Mouse (Mus musculus) limb, embryonic 14.5 days (tissue): ENCODE results near the gene Medag. TPM values are rescaled to one million over a fixed set of nuclear protein-coding genes. Genes with fewer than 3 reads are reported as not detected.

Source experiments
- ATAC-seq: fragments of 200-750 bp; cut with Nextera tagmentation; 2 replicates; pipeline ENCODE4 v1.8.0; 2017; ENCODE audit warnings: low read depth, moderate number of reproducible peaks, moderate TSS enrichment; ENCODE audit not compliant: low FRiP score
- DNase-seq: peaks from one replicate; pipeline ENCODE4 v3.0.0-alpha.2; 2015; ENCODE audit warnings: low spot score
- H3K27ac ChIP-seq: fragments of 300-500 bp; sonication (generic); replicated peaks from 2 replicates; pipeline ENCODE4 v1.5.1; 2014; ENCODE audit warnings: low read depth, mild to moderate bottlenecking, low read length, moderate library complexity, mixed read lengths
- H3K27me3 ChIP-seq: fragments of 300-500 bp; sonication (generic); 2 replicates; pipeline ENCODE4 v1.6.1; 2014; ENCODE audit warnings: low read length, mixed read lengths; ENCODE audit not compliant: control insufficient read depth, insufficient read depth
- H3K36me3 ChIP-seq: fragments of 300-500 bp; sonication (generic); 2 replicates; pipeline ENCODE4 v1.6.1; 2014; ENCODE audit warnings: mild to moderate bottlenecking, low read length, moderate library complexity, mixed read lengths; ENCODE audit not compliant: control insufficient read depth, insufficient read depth
- H3K4me1 ChIP-seq: fragments of 300-500 bp; sonication (generic); 2 replicates; pipeline ENCODE4 v1.6.1; 2014; ENCODE audit warnings: antibody characterized with exemption, low read length, mixed read lengths; ENCODE audit not compliant: control insufficient read depth, insufficient read depth
- H3K4me2 ChIP-seq: fragments of 300-500 bp; sonication (generic); replicated peaks from 2 replicates; pipeline ENCODE4 v1.6.1; 2014; ENCODE audit warnings: low read depth, mild to moderate bottlenecking, low read length, moderate library complexity; ENCODE audit not compliant: severe bottlenecking
- H3K4me3 ChIP-seq: fragments of 300-500 bp; sonication (generic); replicated peaks from 2 replicates; pipeline ENCODE4 v1.5.1; 2014; ENCODE audit warnings: low read length
- H3K9ac ChIP-seq: fragments of 300-500 bp; sonication (generic); 2 replicates; pipeline ENCODE4 v1.6.1; 2014; ENCODE audit warnings: mild to moderate bottlenecking, low read depth, low read length, moderate library complexity; ENCODE audit not compliant: severe bottlenecking
- H3K9me3 ChIP-seq: fragments of 300-500 bp; sonication (generic); 2 replicates; pipeline ENCODE4 v1.6.1; 2016; ENCODE audit warnings: low read length; ENCODE audit not compliant: control insufficient read depth
- POLR2A ChIP-seq: fragments of 200-500 bp; IDR thresholded peaks from 2 replicates; pipeline ENCODE4 v1.8.0; 2012; ENCODE audit warnings: inconsistent platforms, mild to moderate bottlenecking, moderate library complexity, borderline replicate concordance; ENCODE audit not compliant: insufficient read depth, insufficient read length; ENCODE audit errors: extremely low read depth
- WGBS: fragments of 180-500 bp; shearing (Covaris S2); extraction: QIAGEN DNeasy Blood & Tissue Kit; methylation state at CpG from one replicate; pipeline ENCODE4 v1.1.7; 2014; 5-methylcytosine and 5-hydroxymethylcytosine counted together
- polyA plus RNA-seq, 2 experiments: library from polyadenylated mRNA; depleted of rRNA in 1 of 2; stranded (reverse) in 1 of 2; unstranded in 1 of 2; fragments of >200 nt; fragmentation: Nextera tagmentation in 1 of 2; extraction: Ambion mirVana in 1 of 2; gene quantifications; 2 replicates each; pipeline versions ENCODE4 v1.2.1 to v1.2.3; 2012 to 2014

The Medag gene
- polyA plus RNA-seq, 2 experiments = 2.6 to 3.8 TPM

DNA sequence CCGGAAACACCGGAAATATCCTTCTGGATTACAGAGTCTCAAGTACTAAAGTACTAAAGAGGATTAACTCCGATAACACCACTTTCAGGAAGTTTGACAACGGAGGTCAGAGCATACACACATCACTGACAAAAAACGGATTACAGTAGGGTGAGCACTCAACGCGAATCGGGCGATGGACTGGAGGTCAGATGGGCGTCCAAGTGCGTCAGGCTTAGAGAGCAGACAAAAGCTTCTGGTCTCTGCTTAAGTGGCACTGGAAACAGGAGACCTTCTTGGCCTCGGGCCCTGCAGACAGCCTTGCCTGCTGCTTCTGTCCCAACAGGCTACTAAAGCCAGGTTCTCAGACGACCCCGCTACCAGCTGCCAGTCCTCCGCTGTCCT is 30.7 kb downstream of the Medag start:
- no peak overlapping the region for H3K4me2 ChIP-seq
- WGBS = 66% methylated on average over 15 of the region's 15 CpGs
- ATAC-seq (no peak), DNase-seq (no peak)
- H3K27ac ChIP-seq = no peak overlapping the region
- no peak overlapping the region for H3K9ac ChIP-seq
- TF ChIP-seq POLR2A = no peak
- no peak overlapping the region for H3K4me3 ChIP-seq
- H3K9me3 ChIP-seq = no peaks in the 10 kb centered on the region
- H3K4me1 ChIP-seq = peaks cover 24% of the 10 kb centered on the region
- no peaks in the 10 kb centered on the region for H3K36me3 ChIP-seq
- no peaks in the 10 kb centered on the region for H3K27me3 ChIP-seq

DNA sequence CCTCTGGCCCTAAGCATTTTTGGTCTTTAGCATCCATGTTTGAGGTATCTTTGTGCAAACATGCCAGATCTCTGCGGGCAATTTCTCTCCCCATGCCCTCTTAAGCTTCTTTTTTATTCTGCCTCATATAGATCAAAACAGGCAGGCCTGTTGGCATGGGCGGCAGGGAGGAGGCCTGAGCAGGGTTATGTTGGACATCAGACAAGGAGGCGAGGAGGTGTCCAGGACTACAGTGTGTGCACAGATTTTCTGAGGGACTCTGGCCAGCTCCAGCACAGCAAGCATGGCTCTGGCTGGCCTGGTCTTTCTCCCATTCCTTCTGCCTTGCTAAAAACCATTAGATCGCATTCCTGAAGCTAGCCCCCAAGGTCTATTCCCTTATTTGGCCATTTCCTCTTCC is 32.9 kb downstream of the Medag start:
- H3K27ac ChIP-seq = no peak overlapping the region
- peaks cover 4% of the 10 kb centered on the region; the same call in 1 of the 2 replicates for H3K9me3 ChIP-seq
- whole genome bisulfite sequencing = 56% methylated on average over 4 of the region's 4 CpGs
- no peaks in the 10 kb centered on the region for H3K36me3 ChIP-seq
- H3K4me2 ChIP-seq = no peak overlapping the region
- no peak overlapping the region for H3K9ac ChIP-seq
- H3K4me3 ChIP-seq = no peak overlapping the region
- no peaks in the 10 kb centered on the region for H3K27me3 ChIP-seq
- DNase-seq (no peak), ATAC-seq (no peak)
- peaks cover 22% of the 10 kb centered on the region for H3K4me1 ChIP-seq
- TF ChIP-seq POLR2A = no peak

DNA sequence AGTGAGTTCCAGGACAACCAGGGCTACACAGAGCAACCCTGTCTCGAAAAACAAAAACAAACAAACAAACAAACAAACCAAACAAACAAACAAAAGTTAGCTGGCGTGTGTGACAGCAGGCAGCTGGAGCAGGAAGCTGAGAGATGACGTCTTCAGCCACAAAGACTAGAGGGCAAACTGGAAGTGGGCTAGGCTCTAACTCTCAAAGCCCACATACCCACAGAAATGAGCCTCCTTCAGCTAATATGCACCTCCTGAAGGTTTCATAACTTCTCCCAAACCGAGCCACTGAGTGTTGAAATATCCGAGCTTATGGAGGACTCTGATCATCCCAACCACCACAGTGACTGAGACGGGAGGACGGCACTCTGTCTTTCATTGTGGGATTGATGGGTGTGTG is 34.9 kb downstream of the Medag start:
- H3K9ac ChIP-seq = no peak overlapping the region
- ATAC-seq = no peak
- 87% methylated on average over 7 of the region's 7 CpGs for WGBS
- no peaks in the 10 kb centered on the region for H3K36me3 ChIP-seq
- peaks cover 8% of the 10 kb centered on the region; the same call in 1 of the 2 replicates for H3K4me1 ChIP-seq
- peaks cover 4% of the 10 kb centered on the region; the same call in 1 of the 2 replicates for H3K9me3 ChIP-seq
- H3K4me3 ChIP-seq = no peak overlapping the region
- no peaks in the 10 kb centered on the region for H3K27me3 ChIP-seq
- no peak overlapping the region for H3K27ac ChIP-seq
- TF ChIP-seq POLR2A = no peak
- no peak overlapping the region for H3K4me2 ChIP-seq
- no peak for DNase-seq

DNA sequence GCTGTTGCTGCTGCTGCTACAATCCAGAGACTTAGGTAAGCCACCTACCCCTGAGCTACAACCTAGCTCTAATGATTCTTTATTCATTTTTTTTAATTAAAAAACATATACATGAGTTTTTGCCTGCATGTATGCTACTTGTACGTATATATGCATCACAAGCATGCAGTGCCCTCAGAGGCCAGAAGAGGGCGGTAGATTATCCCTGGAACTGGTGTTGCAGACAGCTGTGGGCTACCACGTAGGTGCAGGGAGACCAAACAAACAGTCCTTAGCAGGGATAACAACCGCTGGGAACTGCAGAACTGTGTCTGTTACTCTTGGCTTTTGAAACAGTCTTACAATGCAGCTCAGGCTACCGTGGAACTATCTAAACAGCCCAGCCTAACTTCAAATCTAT is 36.2 kb downstream of the Medag start:
- 80% methylated on average over 5 of the region's 5 CpGs for WGBS
- ATAC-seq = no peak

DNA sequence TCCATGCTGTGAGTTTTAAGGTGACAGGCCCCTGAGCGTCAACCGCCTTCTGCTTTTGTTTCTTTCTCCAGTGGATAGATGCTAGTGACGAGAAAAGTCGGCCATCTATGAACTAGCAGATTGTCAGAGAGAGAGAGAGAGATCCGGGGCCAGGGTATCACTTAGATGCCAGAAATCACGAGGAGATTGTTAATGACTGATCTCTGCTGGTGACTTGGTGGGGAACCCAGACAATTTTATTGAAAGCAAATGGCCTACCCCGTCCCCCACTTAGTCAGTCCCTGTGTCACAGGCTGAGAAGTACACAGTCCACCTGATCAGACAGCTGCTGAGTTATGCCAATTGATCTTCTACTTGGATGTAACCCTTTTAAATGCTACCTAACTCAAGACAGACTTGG is 37.9 kb downstream of the Medag start:
- no peak for ATAC-seq
- WGBS = 61% methylated on average over 7 of the region's 7 CpGs

More for the DNA sequence above, 36.2 kb downstream of the Medag start:
- H3K36me3 ChIP-seq = no peaks in the 10 kb centered on the region
- H3K9ac ChIP-seq = no peak overlapping the region
- no peak for DNase-seq
- H3K4me3 ChIP-seq = no peak overlapping the region
- H3K4me1 ChIP-seq = no peaks in the 10 kb centered on the region; the same call in 1 of the 2 replicates
- no peak overlapping the region for H3K4me2 ChIP-seq
- no peak for TF ChIP-seq POLR2A
- no peaks in the 10 kb centered on the region for H3K27me3 ChIP-seq
- H3K9me3 ChIP-seq = peaks cover 4% of the 10 kb centered on the region; the same call in 1 of the 2 replicates
- no peak overlapping the region for H3K27ac ChIP-seq

DNA sequence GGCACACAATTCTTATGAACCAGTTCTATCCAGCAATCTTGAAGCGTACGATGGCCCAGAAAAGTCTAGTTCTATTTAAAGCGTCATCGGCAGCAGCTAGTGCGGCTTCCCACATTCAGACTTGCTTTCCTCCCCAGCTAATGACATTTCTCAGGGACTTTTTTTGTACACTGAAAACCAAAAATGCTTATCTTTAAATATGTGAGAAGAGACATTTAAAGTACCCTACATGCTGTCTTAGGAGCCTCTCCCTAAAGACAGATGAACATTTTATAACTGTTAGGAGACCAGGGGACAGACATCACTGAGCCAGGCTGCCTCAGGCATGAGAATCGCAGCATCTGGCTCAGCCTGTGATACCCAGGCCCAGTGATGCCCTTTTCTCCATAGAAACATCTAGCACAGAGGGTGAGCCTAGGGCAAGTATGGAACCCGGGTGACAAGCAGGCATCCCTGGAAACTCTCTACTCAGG is 39.7 kb downstream of the Medag start:
- TF ChIP-seq POLR2A = no peak
- ATAC-seq = no peak
- Histone ChIP-seq H3K4me3 (no peak overlapping the region), H3K4me1 (no peaks in the 10 kb centered on the region), H3K9me3 (peaks cover 4% of the 10 kb centered on the region; the same call in 1 of the 2 replicates), H3K9ac (no peak overlapping the region), H3K36me3 (no peaks in the 10 kb centered on the region), H3K4me2 (no peak overlapping the region), H3K27me3 (no peaks in the 10 kb centered on the region), H3K27ac (no peak overlapping the region)
- WGBS = 90% methylated on average over 7 of the region's 7 CpGs
- DNase-seq = no peak

More for the DNA sequence above, 37.9 kb downstream of the Medag start:
- H3K4me3 ChIP-seq = no peak overlapping the region
- DNase-seq = no peak
- no peak overlapping the region for H3K9ac ChIP-seq
- TF ChIP-seq POLR2A = no peak
- H3K4me1 ChIP-seq = no peaks in the 10 kb centered on the region; the same call in 1 of the 2 replicates
- H3K9me3 ChIP-seq = peaks cover 4% of the 10 kb centered on the region; the same call in 1 of the 2 replicates
- H3K27ac ChIP-seq = no peak overlapping the region
- no peaks in the 10 kb centered on the region for H3K27me3 ChIP-seq
- no peaks in the 10 kb centered on the region for H3K36me3 ChIP-seq
- H3K4me2 ChIP-seq = no peak overlapping the region
